Mouse (Mus musculus) MEL (cell line): Measurements from ENCODE around the gene Ptpra. TPM values are rescaled to one million over a fixed set of nuclear protein-coding genes. Genes with fewer than 3 reads are reported as not detected.
A peak's percentile ranks its signal among the peaks of the same experiment; 100 is the strongest.

Experiments used
- DNase-seq: peaks from one replicate; pipeline ENCODE4 v3.0.0; 2011; ENCODE audit warnings: low read depth, low spot score
- H3K27ac ChIP-seq: 2 replicates; pipeline ENCODE4 v1.5.1; 2012; ENCODE audit warnings: low read depth, mild to moderate bottlenecking, control low read depth, low read length, moderate library complexity; ENCODE audit not compliant: control insufficient read depth
- H3K27me3 ChIP-seq, 2 experiments: fragments of 150-350 bp in 1 of 2; sonication (generic) in 1 of 2; 2 replicates each; pipeline ENCODE4 v1.6.1; 2012; ENCODE audit warnings: low read length in 2 of 2, mild to moderate bottlenecking in 2 of 2, improper control_type of control experiment in 1 of 2, moderate library complexity in 1 of 2; ENCODE audit not compliant: insufficient read depth in 2 of 2, control insufficient read depth in 1 of 2
- H3K36me3 ChIP-seq, 2 experiments: 2 replicates each; pipeline ENCODE4 v1.6.1; 2012 to 2014; ENCODE audit warnings: low read length in 2 of 2, improper control_type of control experiment in 1 of 2, inconsistent platforms in 1 of 2, mild to moderate bottlenecking in 1 of 2; ENCODE audit not compliant: insufficient read depth in 2 of 2, control insufficient read depth in 1 of 2
- H3K4me1 ChIP-seq, 2 experiments: fragments of 150-350 bp in 1 of 2; sonication (generic) in 1 of 2; 2 replicates each; pipeline ENCODE4 v1.6.1; 2012; ENCODE audit warnings: low read length in 2 of 2, improper control_type of control experiment in 1 of 2, mild to moderate bottlenecking in 1 of 2; ENCODE audit not compliant: insufficient read depth in 2 of 2, control insufficient read depth in 1 of 2
- H3K4me3 ChIP-seq, 2 experiments: fragments of 150-350 bp in 1 of 2; sonication (generic) in 1 of 2; 2 replicates each; pipeline ENCODE4 v1.5.1; 2012; ENCODE audit warnings: low read depth in 2 of 2, low read length in 2 of 2, mild to moderate bottlenecking in 2 of 2, moderate library complexity in 2 of 2, control low read depth in 1 of 2, improper control_type of control experiment in 1 of 2; ENCODE audit not compliant: control insufficient read depth in 1 of 2, insufficient read depth in 1 of 2
- H3K79me2 ChIP-seq: 2 replicates; pipeline ENCODE4 v1.6.1; 2012; ENCODE audit warnings: mild to moderate bottlenecking, low read length, moderate library complexity; ENCODE audit not compliant: control insufficient read depth, poor library complexity, insufficient read depth
- H3K9ac ChIP-seq: 2 replicates; pipeline ENCODE4 v1.6.1; 2012; ENCODE audit warnings: low read depth, mild to moderate bottlenecking, control low read depth, low read length, moderate library complexity; ENCODE audit not compliant: control insufficient read depth, poor library complexity, severe bottlenecking
- H3K9me3 ChIP-seq: fragments of 150-350 bp; sonication (generic); replicated peaks from 2 replicates; pipeline ENCODE4 v1.6.1; 2012; ENCODE audit warnings: mild to moderate bottlenecking, low read length, improper control_type of control experiment, moderate library complexity; ENCODE audit not compliant: insufficient read depth
- BHLHE40 ChIP-seq: IDR thresholded peaks from 2 replicates; pipeline ENCODE4 v1.6.1; 2012; ENCODE audit warnings: low read depth, mild to moderate bottlenecking, inconsistent platforms, low read length, improper control_type of control experiment, borderline replicate concordance
- ELF1 ChIP-seq: IDR thresholded peaks from 2 replicates; pipeline ENCODE4 v1.6.1; 2014; ENCODE audit warnings: low read depth, mild to moderate bottlenecking, inconsistent platforms, low read length, improper control_type of control experiment, moderate library complexity
- EP300 ChIP-seq, 2 experiments: IDR thresholded peaks; 2 replicates each; pipeline ENCODE4 v1.6.1; 2011; ENCODE audit warnings: improper control_type of control experiment in 2 of 2, low read length in 2 of 2, low read depth in 1 of 2, mild to moderate bottlenecking in 1 of 2
- ETS1 ChIP-seq: IDR thresholded peaks from 2 replicates; pipeline ENCODE4 v1.6.1; 2012; ENCODE audit warnings: low read depth, mild to moderate bottlenecking, inconsistent platforms, low read length, improper control_type of control experiment, moderate library complexity
- GATA1 ChIP-seq: IDR thresholded peaks from 2 replicates; pipeline ENCODE4 v1.6.1; 2011; ENCODE audit warnings: low read depth, low read length, improper control_type of control experiment
- JUND ChIP-seq: IDR thresholded peaks from 2 replicates; pipeline ENCODE4 v1.6.1; 2011; ENCODE audit warnings: low read depth, mild to moderate bottlenecking, improper control_type of control experiment, low read length
- KAT2A ChIP-seq: conservative IDR thresholded peaks from 2 replicates; pipeline ENCODE4 v1.6.1; 2012; ENCODE audit warnings: low read depth, low read length, improper control_type of control experiment, inconsistent platforms
- MAFK ChIP-seq: IDR thresholded peaks from 2 replicates; pipeline ENCODE4 v1.6.1; 2011; ENCODE audit warnings: low read depth, mild to moderate bottlenecking, low read length, improper control_type of control experiment, borderline replicate concordance
- MAX ChIP-seq: IDR thresholded peaks from 2 replicates; pipeline ENCODE4 v1.6.1; 2011; ENCODE audit warnings: low read length, improper control_type of control experiment
- MXI1 ChIP-seq: IDR thresholded peaks from 2 replicates; pipeline ENCODE4 v1.6.1; 2011; ENCODE audit warnings: mild to moderate bottlenecking, low read depth, low read length, improper control_type of control experiment
- MYB ChIP-seq: IDR thresholded peaks from 2 replicates; pipeline ENCODE4 v1.6.1; 2011; ENCODE audit warnings: mild to moderate bottlenecking, low read depth, low read length, improper control_type of control experiment
- NRF1 ChIP-seq: IDR thresholded peaks from 2 replicates; pipeline ENCODE4 v1.6.1; 2014; ENCODE audit warnings: low read depth, mild to moderate bottlenecking, inconsistent platforms, low read length, improper control_type of control experiment, moderate library complexity; ENCODE audit not compliant: poor library complexity, insufficient read depth, severe bottlenecking
- POLR2AphosphoS2 ChIP-seq: IDR thresholded peaks from 2 replicates; pipeline ENCODE4 v1.6.1; 2011; ENCODE audit warnings: low read length, improper control_type of control experiment
- POLR2AphosphoS5 ChIP-seq: IDR thresholded peaks from 2 replicates; pipeline ENCODE4 v1.6.1; 2012; ENCODE audit warnings: low read depth, borderline replicate concordance, mild to moderate bottlenecking, inconsistent platforms, low read length, moderate library complexity, mixed read lengths
- RCOR1 ChIP-seq: IDR thresholded peaks from 2 replicates; pipeline ENCODE4 v1.6.1; 2012; ENCODE audit warnings: low read depth, mild to moderate bottlenecking, inconsistent platforms, low read length, improper control_type of control experiment
- SIN3A ChIP-seq: IDR thresholded peaks from 2 replicates; pipeline ENCODE4 v1.6.1; 2012; ENCODE audit warnings: low read length, improper control_type of control experiment, inconsistent platforms
- TAL1 ChIP-seq: IDR thresholded peaks from 2 replicates; pipeline ENCODE4 v1.6.1; 2012; ENCODE audit warnings: mild to moderate bottlenecking, inconsistent platforms, low read length, moderate library complexity, mixed read lengths
- USF2 ChIP-seq, 2 experiments: IDR thresholded peaks; 2 replicates each; pipeline ENCODE4 v1.6.1; 2011 to 2012; ENCODE audit warnings: improper control_type of control experiment in 2 of 2, low read length in 2 of 2, borderline replicate concordance in 1 of 2, inconsistent platforms in 1 of 2, low read depth in 1 of 2, mild to moderate bottlenecking in 1 of 2; ENCODE audit not compliant: insufficient read depth in 1 of 2
- ZNF384 ChIP-seq: IDR thresholded peaks from 2 replicates; pipeline ENCODE4 v1.6.1; 2012; ENCODE audit warnings: low read depth, mild to moderate bottlenecking, inconsistent platforms, low read length, improper control_type of control experiment
- polyA plus RNA-seq, 2 experiments: library from polyadenylated mRNA; stranded (reverse) in 1 of 2; unstranded in 1 of 2; fragments of >175 nt in 1 of 2; fragments of >200 nt in 1 of 2; gene quantifications; 2 replicates each; pipeline versions ENCODE4 v1.2.1 to v1.2.4; 2012; ENCODE audit warnings: low replicate concordance in 2 of 2, low read depth in 1 of 2; ENCODE audit not compliant: insufficient read length in 2 of 2, insufficient read depth in 1 of 2, missing spikeins in 1 of 2
- total RNA-seq: library from RNA; depleted of rRNA; stranded (reverse); fragments of 300-350 nt; gene quantifications from 2 replicates; pipeline ENCODE4 v1.2.3, GENCODE M21; 2012

Gene Ptpra
- total and polyA plus RNA-seq, 3 experiments: 28.1 to 68.3 TPM; not detected in 1

GRCm38 (mm10) chr2:130499546-130499945 lies 49.5 kb downstream of the Ptpra start:
- H3K9me3 ChIP-seq: no peaks in the 10 kb centered on the region
- peaks cover 3 to 13% of the 10 kb centered on the region in 2 experiments for H3K4me1 ChIP-seq
- no peak overlapping the region for H3K4me3 ChIP-seq
- TF ChIP-seq NRF1 (no peak), MXI1 (no peak), MAX (no peak), USF2 (IDR thresholded peaks at IDR 0.05; ENCODE audit: borderline replicate concordance in 1 of 2, insufficient read depth in 1 of 2, low read depth in 1 of 2, low read length in 2 of 2) (no peak), ETS1 (no peak), POLR2AphosphoS5 (no peak), TAL1 (no peak), KAT2A (no peak), MAFK (no peak), SIN3A (no peak), JUND (no peak), BHLHE40 (no peak), EP300 (IDR thresholded peaks at IDR 0.05; ENCODE audit: low read depth in 1 of 2, low read length in 2 of 2) (no peak), POLR2AphosphoS2 (no peak)
- TF ChIP-seq, all 39 proteins: peak for 0
- Histone ChIP-seq H3K9ac (no peak overlapping the region), H3K36me3 (peaks cover 0 to 9% of the 10 kb centered on the region in 2 experiments; a peak in 1 of 4 replicates), H3K79me2 (peaks cover 2% of the 10 kb centered on the region; the same call in 1 of the 2 replicates), H3K27me3 (no peaks in the 10 kb centered on the region), H3K27ac (no peak overlapping the region)
- peak; percentile 62 for DNase-seq

- no peaks in the 10 kb centered on the region for H3K27me3 ChIP-seq
- H3K9me3 ChIP-seq: no peaks in the 10 kb centered on the region
- no peak overlapping the region for H3K9ac ChIP-seq
- peak; percentile 57 for DNase-seq
- H3K4me3 ChIP-seq: no peak overlapping the region
- TF ChIP-seq ELF1 (peak; percentile 65), EP300 (IDR thresholded peaks at IDR 0.05; ENCODE audit: low read depth in 1 of 2, low read length in 2 of 2) (peak; percentile 34 to 50; a peak in 2 of 4 replicates), GATA1 (peak; percentile 31; the same call in 1 of the 2 replicates), ZNF384 (peak; percentile 84), MYB (no peak), SIN3A (no peak), RCOR1 (0 out of 2 replicates have a peak, but pooled peaks have one; percentile 44), ETS1 (0 out of 2 replicates have a peak, but pooled peaks have one; percentile 25)
- H3K4me1 ChIP-seq: peaks cover 3 to 13% of the 10 kb centered on the region in 2 experiments
- peaks cover 2 to 8% of the 10 kb centered on the region in 2 experiments; a peak in 3 of 4 replicates for H3K36me3 ChIP-seq
- no peak overlapping the region for H3K27ac ChIP-seq
- H3K79me2 ChIP-seq: peaks cover 2% of the 10 kb centered on the region; the same call in 1 of the 2 replicates
Observed at GRCm38 (mm10) chr2:130501556-130501955, 51.5 kb downstream of the Ptpra start.
